Mouse (Mus musculus) myocyte (in vitro differentiated cells): ENCODE measurements around the gene Ubr3.

Source experiments
- CEBPB ChIP-seq: IDR thresholded peaks from 2 replicates; pipeline ENCODE4 v1.6.1; 2011; ENCODE audit warnings: mild to moderate bottlenecking, moderate library complexity; ENCODE audit not compliant: poor library complexity, insufficient read depth, severe bottlenecking
- E2F4 ChIP-seq: IDR thresholded peaks from one replicate; pipeline ENCODE4 v1.6.1; 2011; ENCODE audit warnings: mild to moderate bottlenecking, control low read depth, moderate library complexity; ENCODE audit not compliant: insufficient read depth
- MAX ChIP-seq: IDR thresholded peaks from one replicate; pipeline ENCODE4 v1.6.1; 2011; ENCODE audit warnings: low read depth, mild to moderate bottlenecking, control low read depth
- MYOD1 ChIP-seq, 3 experiments: IDR thresholded peaks; one replicate each; pipeline ENCODE4 v1.6.1; 2011; ENCODE audit warnings: control low read depth in 2 of 3, low read depth in 2 of 3, mild to moderate bottlenecking in 2 of 3, moderate library complexity in 1 of 3; ENCODE audit not compliant: insufficient read length in 2 of 3, control insufficient read depth in 1 of 3
- MYOG ChIP-seq, 3 experiments: IDR thresholded peaks; one replicate each; pipeline ENCODE4 v1.6.1; 2011; ENCODE audit warnings: control low read depth in 2 of 3, low read depth in 2 of 3, mild to moderate bottlenecking in 2 of 3; ENCODE audit not compliant: insufficient read length in 2 of 3, control insufficient read depth in 1 of 3, insufficient read depth in 1 of 3
- POLR2A ChIP-seq: IDR thresholded peaks from one replicate; pipeline ENCODE4 v1.6.1; 2011; ENCODE audit warnings: low read depth, mild to moderate bottlenecking, control low read depth, moderate library complexity; ENCODE audit not compliant: insufficient read length
- POLR2AphosphoS2 ChIP-seq: IDR thresholded peaks from one replicate; pipeline ENCODE4 v1.6.1; 2011; ENCODE audit warnings: low read depth, control low read depth; ENCODE audit not compliant: insufficient read length
- REST ChIP-seq: IDR thresholded peaks from one replicate; pipeline ENCODE4 v1.6.1; 2011; ENCODE audit warnings: mild to moderate bottlenecking, control low read depth, moderate library complexity; ENCODE audit not compliant: insufficient read depth, insufficient read length
- SRF ChIP-seq: IDR thresholded peaks from one replicate; pipeline ENCODE4 v1.6.1; 2011; ENCODE audit warnings: low read depth; ENCODE audit not compliant: control insufficient read depth, insufficient read length
- TCF12 ChIP-seq: IDR thresholded peaks from one replicate; pipeline ENCODE4 v1.6.1; 2011; ENCODE audit warnings: mild to moderate bottlenecking, control low read depth; ENCODE audit not compliant: poor library complexity, insufficient read depth, severe bottlenecking
- TCF3 ChIP-seq: IDR thresholded peaks from one replicate; pipeline ENCODE4 v1.6.1; 2011; ENCODE audit warnings: low read depth, control low read depth; ENCODE audit not compliant: insufficient read length
- USF1 ChIP-seq: IDR thresholded peaks from one replicate; pipeline ENCODE4 v1.6.1; 2011; ENCODE audit warnings: low read depth, mild to moderate bottlenecking, control low read depth, moderate library complexity

GRCm38 (mm10) chr2:69939649-69940048 is 42.6 kb downstream of the Ubr3 start:
- TF ChIP-seq POLR2A = no peak
- no peak for TF ChIP-seq USF1
- TF ChIP-seq CEBPB = no peak
- TF ChIP-seq TCF12 = no peak
- no peak for TF ChIP-seq REST
- no peak for TF ChIP-seq E2F4
- TF ChIP-seq MYOG (IDR thresholded peaks at IDR 0.05; ENCODE audit: control insufficient read depth in 1 of 3, insufficient read depth in 1 of 3, insufficient read length in 2 of 3, low read depth in 2 of 3) = no peak
- no peak for TF ChIP-seq POLR2AphosphoS2
- TF ChIP-seq MAX = no peak
- no peak for TF ChIP-seq MYOD1 (IDR thresholded peaks at IDR 0.05; ENCODE audit: control insufficient read depth in 1 of 3, insufficient read length in 2 of 3, low read depth in 2 of 3)
- no peak for TF ChIP-seq SRF
- no peak for TF ChIP-seq TCF3
